Mouse (Mus musculus) olfactory bulb, adult 2 months (tissue): ENCODE measurements around the gene Bmp7. TPM values are rescaled to one million over a fixed set of nuclear protein-coding genes. Genes with fewer than 3 reads are reported as not detected.

Source experiments
- H3K27ac ChIP-seq: fragments of 200-500 bp; 2 replicates; pipeline ENCODE4 v1.5.1; 2012; ENCODE audit warnings: low read depth, low read length; ENCODE audit not compliant: insufficient read depth
- H3K4me1 ChIP-seq: fragments of 200-500 bp; 2 replicates; pipeline ENCODE4 v1.6.1; 2012; ENCODE audit warnings: low read length; ENCODE audit not compliant: control insufficient read depth, insufficient read depth
- H3K4me3 ChIP-seq: fragments of 200-500 bp; 2 replicates; pipeline ENCODE4 v1.5.1; 2012; ENCODE audit warnings: mild to moderate bottlenecking, low read depth, low read length, moderate library complexity; ENCODE audit not compliant: insufficient read depth
- CTCF ChIP-seq: fragments of 200-500 bp; IDR thresholded peaks from 2 replicates; pipeline ENCODE4 v1.5.1; 2012; ENCODE audit warnings: low read depth, mild to moderate bottlenecking, low read length, moderate library complexity; ENCODE audit not compliant: insufficient read depth
- POLR2A ChIP-seq: fragments of 200-500 bp; IDR thresholded peaks from 2 replicates; pipeline ENCODE4 v1.6.1; 2012; ENCODE audit warnings: mild to moderate bottlenecking, low read depth, low read length, moderate library complexity; ENCODE audit not compliant: insufficient read depth
- WGBS: fragments of 180-500 bp; shearing (Covaris S2); methylation state at CpG from one replicate; pipeline ENCODE4 v1.1.7; 2018; 5-methylcytosine and 5-hydroxymethylcytosine counted together
- polyA plus RNA-seq: library from polyadenylated mRNA; stranded (reverse); fragments of >200 nt; gene quantifications from 2 replicates; pipeline ENCODE4 v1.2.4, GENCODE M21; 2012; ENCODE audit warnings: low replicate concordance; ENCODE audit not compliant: missing spikeins, insufficient read depth, insufficient read length

Gene Bmp7
- polyA plus RNA-seq, result not detected in 2 replicates

DNA sequence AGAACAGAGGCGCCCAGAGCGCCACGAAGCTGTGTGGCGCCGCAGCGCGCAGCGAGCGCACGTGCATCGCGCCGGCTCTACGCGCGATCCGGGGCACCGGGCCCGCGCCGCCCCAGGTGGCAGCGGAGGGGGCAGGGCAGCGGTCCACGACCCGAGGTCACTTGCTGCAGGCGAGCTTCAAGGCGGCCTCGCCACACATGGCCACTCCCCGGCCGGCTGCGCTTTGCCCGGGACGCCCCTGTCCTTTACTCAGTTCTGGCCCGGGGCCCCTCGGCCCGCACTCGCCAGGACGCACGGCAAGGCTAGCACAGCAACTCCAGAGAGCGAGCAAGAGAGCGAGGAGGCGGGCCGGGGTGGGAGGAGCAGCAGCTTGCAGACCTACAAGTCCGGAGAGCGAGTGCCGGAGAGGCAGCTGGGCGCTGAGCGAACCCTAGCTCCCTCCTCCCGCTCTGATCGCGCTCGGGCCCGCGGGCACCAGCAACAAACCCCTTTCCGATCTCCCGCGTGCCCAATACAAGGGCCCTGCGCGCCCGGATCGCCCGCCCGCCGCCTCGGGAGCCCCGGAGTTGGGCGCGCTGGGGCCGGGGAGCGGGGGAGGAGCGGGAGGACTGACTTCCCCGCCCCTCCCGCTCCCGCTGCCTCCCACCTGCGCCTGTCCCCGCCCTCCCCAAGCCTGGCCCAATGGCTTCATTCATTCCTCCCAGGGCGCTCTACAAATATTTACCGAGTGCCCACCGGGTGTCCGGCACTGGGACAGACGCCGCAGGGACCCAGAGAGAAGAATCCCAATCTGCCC lies at the start of gene Bmp7:
Gene Bmp7 (minus strand): TSS at position 319 of the 796 bp plus-strand sequence.
- TF ChIP-seq POLR2A (no peak), CTCF (no peak)
- Histone ChIP-seq H3K27ac (no peak within 1 kb of the TSS), H3K4me3 (peak within 1 kb of the TSS; percentile 36)

DNA sequence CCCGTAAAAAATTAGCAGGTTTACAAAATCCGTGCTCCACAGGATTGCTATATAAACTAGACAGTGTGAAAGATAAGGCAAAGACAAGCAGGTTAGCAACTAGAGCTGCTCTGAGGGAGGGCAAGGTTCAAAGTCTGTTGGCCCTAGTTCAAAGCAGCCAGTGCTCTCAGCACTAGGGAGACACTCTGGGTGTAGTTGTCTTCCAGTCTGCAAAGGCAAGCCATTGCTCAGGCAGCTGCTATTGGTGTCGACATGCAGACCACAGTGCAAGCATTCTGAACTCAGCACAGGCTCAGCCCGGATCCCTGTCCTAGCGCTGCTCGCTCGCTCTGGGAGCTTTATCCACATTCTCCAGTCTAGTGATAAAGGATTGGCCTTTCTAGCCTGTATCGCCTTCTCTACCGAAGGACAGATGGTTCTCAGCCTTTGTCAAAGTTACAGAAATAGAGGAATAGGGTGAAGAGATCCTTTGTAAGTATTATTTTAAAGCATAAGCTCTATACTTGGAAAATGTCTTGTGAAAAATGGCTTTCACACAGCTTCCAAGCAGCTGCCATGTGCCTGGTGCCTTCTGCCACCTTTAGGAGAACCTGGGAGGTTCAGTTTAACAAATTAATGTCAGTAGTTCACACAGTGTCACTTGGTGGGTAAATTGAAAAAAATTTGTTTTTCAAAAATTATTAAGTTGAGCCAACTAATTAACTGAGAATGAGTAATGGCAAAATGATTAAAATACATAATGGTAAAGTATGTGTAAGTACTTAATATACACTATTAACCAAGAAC lies 42.8 kb upstream of the Bmp7 start:
- peaks cover 2% of the 10 kb centered on the region; the same call in 1 of the 2 replicates for H3K4me1 ChIP-seq
- H3K4me3 ChIP-seq, result no peak overlapping the region
- no peak overlapping the region for H3K27ac ChIP-seq
- WGBS, result 89% methylated on average over 9 of the region's 9 CpGs
- TF ChIP-seq POLR2A (no peak), CTCF (no peak)

More for the DNA sequence above, at the start of gene Bmp7:
- under 1% methylated on average over 82 of the region's 82 CpGs for WGBS
- H3K4me1 ChIP-seq, result peaks cover 23% of the 10 kb centered on the region

DNA sequence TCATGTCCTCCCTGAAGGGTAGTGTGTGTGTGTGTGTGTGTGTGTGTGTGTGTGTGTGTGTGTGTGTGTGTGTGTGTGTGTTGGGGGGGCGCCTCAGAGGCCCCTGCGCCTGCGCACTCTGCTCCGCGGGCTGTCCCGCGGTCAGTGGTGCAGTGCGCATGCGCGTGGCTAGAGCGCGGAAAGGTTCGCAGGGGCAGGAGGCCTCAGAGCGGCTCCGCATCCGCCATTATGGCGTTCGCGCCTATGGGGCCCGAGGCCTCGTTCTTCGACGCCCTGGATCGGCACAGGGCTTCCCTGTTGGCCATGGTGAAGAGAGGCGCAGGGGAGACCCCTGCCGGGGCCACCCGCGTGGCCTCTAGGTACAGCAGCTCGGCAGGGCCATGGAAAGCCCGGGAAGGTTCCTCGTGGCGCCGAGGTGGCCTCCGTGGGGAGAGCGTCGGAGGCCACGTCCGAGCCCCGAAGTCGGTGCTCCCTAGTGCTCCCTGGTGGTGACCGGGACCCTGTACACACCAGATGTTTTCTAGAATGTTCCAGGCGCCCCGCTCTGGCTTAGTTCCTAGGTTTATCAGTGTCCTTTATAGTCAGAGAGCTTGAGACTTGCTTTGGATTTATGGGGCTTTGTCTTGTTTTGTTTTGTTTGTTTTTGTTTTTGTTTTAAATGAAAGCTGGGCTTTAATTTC lies 39.7 kb upstream of the Bmp7 start:
- H3K27ac ChIP-seq, result no peak overlapping the region
- WGBS, result 95% methylated on average over 43 of the region's 43 CpGs
- H3K4me3 ChIP-seq, result no peak overlapping the region
- TF ChIP-seq CTCF (no peak), POLR2A (no peak)
- peaks cover 20% of the 10 kb centered on the region for H3K4me1 ChIP-seq

DNA sequence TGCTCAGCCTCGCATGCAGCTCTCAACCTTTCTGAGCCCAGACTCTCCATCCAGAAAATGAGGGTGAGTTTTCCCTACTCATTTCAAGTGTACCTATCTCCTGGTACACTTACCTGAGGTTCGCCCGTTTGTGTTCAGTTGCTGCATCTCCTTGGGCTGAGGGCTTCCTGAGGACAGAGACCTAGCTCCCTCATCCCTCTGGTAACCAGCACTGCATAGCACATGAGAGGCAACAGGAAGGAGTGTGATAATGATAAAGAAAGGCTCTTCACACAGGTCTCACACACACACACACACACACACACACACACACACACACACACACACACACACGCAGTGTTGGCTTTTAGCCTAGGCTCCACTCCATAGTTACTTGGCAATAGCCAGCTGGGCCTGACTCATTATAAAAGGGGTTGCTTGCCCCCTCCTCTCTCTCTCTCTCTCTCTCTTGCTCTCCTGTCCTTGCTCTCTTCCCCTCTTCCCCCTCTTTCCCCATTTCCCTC lies 38.1 kb upstream of the Bmp7 start:
- Histone ChIP-seq H3K4me1 (peaks cover 32% of the 10 kb centered on the region), H3K4me3 (no peak overlapping the region), H3K27ac (no peak overlapping the region; the same call in 1 of the 2 replicates)
- TF ChIP-seq CTCF (no peak), POLR2A (no peak)
- 67% methylated on average over 4 of the region's 4 CpGs for WGBS

DNA sequence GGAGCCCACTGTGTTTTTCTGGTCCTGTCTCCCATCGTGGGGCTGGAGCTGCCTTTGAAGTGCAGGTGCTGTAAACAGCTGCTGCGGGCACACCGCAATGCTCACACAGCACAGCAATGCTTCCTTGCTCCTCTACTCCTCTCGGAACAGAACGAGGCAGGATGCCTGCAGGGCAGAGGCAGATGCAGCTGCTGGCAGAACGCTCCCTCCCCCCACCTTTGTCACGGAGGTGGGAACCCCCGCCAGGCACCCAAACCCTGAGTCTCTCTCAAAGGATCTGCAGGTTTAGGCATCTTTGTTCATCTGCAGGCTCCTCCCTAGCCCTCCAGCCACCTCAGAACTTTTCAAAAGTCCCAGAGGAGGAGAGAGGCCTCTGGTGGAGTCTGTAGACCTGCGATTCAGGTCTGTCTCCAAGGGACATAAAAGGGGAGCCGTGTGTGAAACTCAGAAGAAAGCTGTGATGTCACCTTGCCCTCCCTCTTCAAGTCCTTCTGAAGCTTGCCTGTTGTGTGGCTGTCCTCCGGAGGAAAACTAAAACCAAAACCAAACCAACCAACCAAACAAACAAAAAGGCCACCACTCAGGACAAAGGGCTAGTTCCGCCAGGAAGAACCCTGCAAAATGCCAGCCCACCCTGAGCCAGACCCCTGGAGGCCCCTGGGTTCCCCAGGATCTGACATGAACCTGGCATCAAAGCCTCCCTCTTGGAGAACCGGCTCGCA lies 37.4 kb upstream of the Bmp7 start, which contains the start of gene Spo11:
Gene Spo11 (plus strand): TSS at position 292 of the 722 bp plus-strand sequence.
- H3K4me3 ChIP-seq, result peak within 1 kb of the TSS; percentile 2; the same call in 1 of the 2 replicates
- no peak for TF ChIP-seq POLR2A
- TF ChIP-seq CTCF, result no peak
- H3K27ac ChIP-seq, result no peak within 1 kb of the TSS; the same call in 1 of the 2 replicates
- 26% methylated on average over 14 of the region's 14 CpGs for WGBS
- peaks cover 32% of the 10 kb centered on the region for H3K4me1 ChIP-seq

DNA sequence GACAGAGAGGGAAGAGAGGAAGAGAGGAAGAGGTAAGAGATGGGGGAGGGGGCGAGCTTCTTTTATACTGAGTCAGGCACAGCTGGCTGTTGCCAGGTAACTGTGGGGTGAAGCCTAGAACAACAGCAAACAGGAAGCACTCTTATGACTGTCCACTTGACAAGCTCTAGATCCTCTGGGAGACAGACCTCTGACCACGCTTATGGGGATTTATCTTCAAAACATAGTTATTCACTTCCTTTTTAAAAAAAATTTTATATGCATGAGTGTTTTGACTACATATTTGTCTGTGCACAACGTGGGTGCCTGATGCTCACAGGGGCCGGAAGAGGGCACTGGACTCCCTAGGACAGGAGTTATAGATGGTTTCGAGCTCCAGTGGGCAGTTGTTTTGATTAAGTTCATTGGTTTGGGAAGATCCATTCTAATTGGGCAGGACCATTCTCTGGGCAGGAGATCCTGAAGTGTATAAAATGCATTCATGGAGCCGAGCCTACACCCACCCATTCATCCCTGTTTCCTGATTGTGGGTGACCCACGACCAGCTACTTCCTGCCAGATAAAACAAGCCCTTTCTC lies 36.6 kb upstream of the Bmp7 start:
- TF ChIP-seq POLR2A, result no peak
- TF ChIP-seq CTCF, result no peak
- WGBS, result 49% methylated on average over 7 of the region's 7 CpGs
- Histone ChIP-seq H3K27ac (no peak overlapping the region), H3K4me3 (no peak overlapping the region), H3K4me1 (peaks cover 32% of the 10 kb centered on the region)

DNA sequence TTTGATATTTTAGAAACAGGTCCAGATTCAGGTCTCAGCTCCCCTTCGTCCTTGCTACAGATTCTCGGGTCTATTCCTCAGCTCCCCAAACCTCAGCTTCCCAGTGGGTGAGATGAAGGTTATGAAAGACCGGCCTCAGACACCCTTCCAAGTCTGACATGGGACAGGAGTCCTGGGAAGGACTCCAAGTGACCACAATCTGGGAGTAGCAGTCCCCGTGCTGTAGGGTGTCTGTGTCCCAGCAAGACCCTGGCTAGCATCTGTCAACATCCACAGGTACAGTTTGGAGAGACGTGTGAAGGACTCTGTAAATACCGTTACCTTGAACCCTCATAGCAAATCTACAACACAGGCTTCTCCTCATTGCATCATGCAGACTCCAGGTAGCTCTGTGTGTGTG lies 35.0 kb upstream of the Bmp7 start:
- no peak overlapping the region for H3K27ac ChIP-seq
- 85% methylated on average over 6 of the region's 6 CpGs for WGBS
- H3K4me1 ChIP-seq, result peaks cover 32% of the 10 kb centered on the region
- H3K4me3 ChIP-seq, result no peak overlapping the region
- no peak for TF ChIP-seq CTCF
- no peak for TF ChIP-seq POLR2A
